Mouse (Mus musculus): ENCODE measurements around the gene Slc4a3. TPM values are rescaled to one million over a fixed set of nuclear protein-coding genes. Genes with fewer than 3 reads are reported as not detected.

Slc4a3 gene
- polyA plus RNA-seq, 1 experiment from 2014 or later: 24.1 TPM

- 60% methylated on average over 6 of the region's 6 CpGs for WGBS
- ATAC-seq (ENCODE audit: insufficient number of reproducible peaks, low FRiP score, low TSS enrichment, low read depth): no peak
- no peak overlapping the region for H3K4me3 ChIP-seq
- H3K4me2 ChIP-seq: no peak overlapping the region
- H3K27me3 ChIP-seq: no peaks in the 10 kb centered on the region
- H3K9ac ChIP-seq: no peak overlapping the region
- H3K36me3 ChIP-seq: no peaks in the 10 kb centered on the region
- no peaks in the 10 kb centered on the region for H3K4me1 ChIP-seq
- H3K27ac ChIP-seq: no peak overlapping the region
- no peaks in the 10 kb centered on the region for H3K9me3 ChIP-seq
Measured at GRCm38 (mm10) chr1:75570403-75570802, 24.3 kb downstream of the Slc4a3 start.

GRCm38 (mm10) chr1:75572776-75573175, 26.7 kb downstream of the Slc4a3 start:
- Histone ChIP-seq H3K27me3 (no peaks in the 10 kb centered on the region), H3K9ac (no peak overlapping the region)
- 72% methylated on average over 6 of the region's 6 CpGs for WGBS

GRCm38 (mm10) chr1:75573715-75574114, 27.6 kb downstream of the Slc4a3 start:
- H3K4me2 ChIP-seq: no peak overlapping the region
- no peaks in the 10 kb centered on the region for H3K36me3 ChIP-seq
- ATAC-seq (ENCODE audit: insufficient number of reproducible peaks, low FRiP score, low TSS enrichment, low read depth): no peak
- H3K9me3 ChIP-seq: no peaks in the 10 kb centered on the region
- no peaks in the 10 kb centered on the region for H3K27me3 ChIP-seq
- WGBS: 84% methylated on average over 7 of the region's 7 CpGs
- no peak overlapping the region for H3K4me3 ChIP-seq
- no peak overlapping the region for H3K27ac ChIP-seq
- no peak overlapping the region for H3K9ac ChIP-seq
- no peaks in the 10 kb centered on the region for H3K4me1 ChIP-seq

More at GRCm38 (mm10) chr1:75572776-75573175, 26.7 kb downstream of the Slc4a3 start:
- Histone ChIP-seq H3K9me3 (no peaks in the 10 kb centered on the region), H3K4me2 (no peak overlapping the region), H3K4me1 (no peaks in the 10 kb centered on the region), H3K27ac (no peak overlapping the region), H3K36me3 (no peaks in the 10 kb centered on the region), H3K4me3 (no peak overlapping the region)
- no peak for ATAC-seq (ENCODE audit: insufficient number of reproducible peaks, low FRiP score, low TSS enrichment, low read depth)

- no peak overlapping the region for H3K27ac ChIP-seq
- H3K9me3 ChIP-seq: no peaks in the 10 kb centered on the region
- no peaks in the 10 kb centered on the region for H3K36me3 ChIP-seq
- no peaks in the 10 kb centered on the region for H3K27me3 ChIP-seq
- WGBS: 64% methylated on average over 17 of the region's 17 CpGs
- ATAC-seq (ENCODE audit: insufficient number of reproducible peaks, low FRiP score, low TSS enrichment, low read depth): no peak
- no peaks in the 10 kb centered on the region for H3K4me1 ChIP-seq
- H3K4me2 ChIP-seq: no peak overlapping the region
- H3K4me3 ChIP-seq: no peak overlapping the region
- H3K9ac ChIP-seq: no peak overlapping the region
Measured at GRCm38 (mm10) chr1:75574476-75575310, 28.6 kb downstream of the Slc4a3 start.

GRCm38 (mm10) chr1:75581936-75582624, 36.0 kb downstream of the Slc4a3 start:
- H3K27ac ChIP-seq: no peak overlapping the region
- no peaks in the 10 kb centered on the region for H3K36me3 ChIP-seq
- no peaks in the 10 kb centered on the region for H3K9me3 ChIP-seq
- no peaks in the 10 kb centered on the region for H3K27me3 ChIP-seq
- H3K4me1 ChIP-seq: peaks cover 13% of the 10 kb centered on the region; the same call in 1 of the 2 replicates
- H3K4me2 ChIP-seq: no peak overlapping the region
- no peak for ATAC-seq (ENCODE audit: insufficient number of reproducible peaks, low FRiP score, low TSS enrichment, low read depth)
- H3K4me3 ChIP-seq: no peak overlapping the region
- H3K9ac ChIP-seq: no peak overlapping the region
- 32% methylated on average over 7 of the region's 7 CpGs for WGBS

- no peak overlapping the region for H3K9ac ChIP-seq
Measured at GRCm38 (mm10) chr1:75582625-75582956, 36.5 kb downstream of the Slc4a3 start.

GRCm38 (mm10) chr1:75583034-75583433, 37.0 kb downstream of the Slc4a3 start:
- H3K9ac ChIP-seq: no peak overlapping the region
- H3K4me1 ChIP-seq: peaks cover 15% of the 10 kb centered on the region
- 71% methylated on average over 10 of the region's 10 CpGs for WGBS
- H3K4me3 ChIP-seq: no peak overlapping the region
- ATAC-seq (ENCODE audit: insufficient number of reproducible peaks, low FRiP score, low TSS enrichment, low read depth): no peak
- H3K27ac ChIP-seq: no peak overlapping the region
- H3K4me2 ChIP-seq: no peak overlapping the region
- H3K27me3 ChIP-seq: no peaks in the 10 kb centered on the region
- no peaks in the 10 kb centered on the region for H3K36me3 ChIP-seq
- H3K9me3 ChIP-seq: no peaks in the 10 kb centered on the region

More at GRCm38 (mm10) chr1:75582625-75582956, 36.5 kb downstream of the Slc4a3 start:
- ATAC-seq (ENCODE audit: insufficient number of reproducible peaks, low FRiP score, low TSS enrichment, low read depth): no peak
- no peak overlapping the region for H3K27ac ChIP-seq
- 72% methylated on average over 5 of the region's 5 CpGs for WGBS
- H3K4me2 ChIP-seq: no peak overlapping the region
- peaks cover 13% of the 10 kb centered on the region; the same call in 1 of the 2 replicates for H3K4me1 ChIP-seq
- H3K4me3 ChIP-seq: no peak overlapping the region
- H3K27me3 ChIP-seq: no peaks in the 10 kb centered on the region
- H3K36me3 ChIP-seq: no peaks in the 10 kb centered on the region
- no peaks in the 10 kb centered on the region for H3K9me3 ChIP-seq

- Histone ChIP-seq H3K4me1 (peaks cover 23% of the 10 kb centered on the region), H3K4me2 (no peak overlapping the region), H3K4me3 (no peak overlapping the region), H3K27me3 (no peaks in the 10 kb centered on the region), H3K9me3 (no peaks in the 10 kb centered on the region), H3K27ac (no peak overlapping the region), H3K9ac (no peak overlapping the region), H3K36me3 (no peaks in the 10 kb centered on the region)
- 73% methylated on average over 3 of the region's 3 CpGs for WGBS
- ATAC-seq (ENCODE audit: insufficient number of reproducible peaks, low FRiP score, low TSS enrichment, low read depth): no peak
Measured at GRCm38 (mm10) chr1:75586791-75587190, 40.7 kb downstream of the Slc4a3 start.

GRCm38 (mm10) chr1:75587738-75588719, 42.0 kb downstream of the Slc4a3 start:
- peaks cover 19% of the 10 kb centered on the region for H3K4me1 ChIP-seq
- ATAC-seq (ENCODE audit: insufficient number of reproducible peaks, low FRiP score, low TSS enrichment, low read depth): no peak
- WGBS: 44% methylated on average over 12 of the region's 12 CpGs
- no peak overlapping the region for H3K9ac ChIP-seq
- H3K4me3 ChIP-seq: no peak overlapping the region
- H3K27me3 ChIP-seq: no peaks in the 10 kb centered on the region
- H3K36me3 ChIP-seq: no peaks in the 10 kb centered on the region
- H3K27ac ChIP-seq: 0 out of 2 replicates have a peak overlapping the region, but pooled peaks have one; percentile 3
- no peak overlapping the region for H3K4me2 ChIP-seq
- H3K9me3 ChIP-seq: no peaks in the 10 kb centered on the region

GRCm38 (mm10) chr1:75588874-75589273, 42.8 kb downstream of the Slc4a3 start:
- Histone ChIP-seq H3K4me3 (no peak overlapping the region), H3K4me1 (peaks cover 19% of the 10 kb centered on the region), H3K27ac (no peak overlapping the region), H3K4me2 (no peak overlapping the region), H3K27me3 (no peaks in the 10 kb centered on the region), H3K9ac (no peak overlapping the region), H3K9me3 (no peaks in the 10 kb centered on the region), H3K36me3 (no peaks in the 10 kb centered on the region)
- ATAC-seq (ENCODE audit: insufficient number of reproducible peaks, low FRiP score, low TSS enrichment, low read depth): 0 out of 2 replicates have a peak, but pooled peaks have one; percentile 71
- whole genome bisulfite sequencing: 19% methylated on average over 7 of the region's 7 CpGs

- H3K9ac ChIP-seq: no peak overlapping the region
- no peak for ATAC-seq (ENCODE audit: insufficient number of reproducible peaks, low FRiP score, low TSS enrichment, low read depth)
- WGBS: 53% methylated on average over 2 of the region's 2 CpGs
Measured at GRCm38 (mm10) chr1:75589983-75590382, 43.9 kb downstream of the Slc4a3 start.

More at GRCm38 (mm10) chr1:75589983-75590382, 43.9 kb downstream of the Slc4a3 start:
- H3K9me3 ChIP-seq: no peaks in the 10 kb centered on the region
- no peak overlapping the region for H3K4me2 ChIP-seq
- no peak overlapping the region for H3K4me3 ChIP-seq
- H3K27me3 ChIP-seq: no peaks in the 10 kb centered on the region
- peaks cover 19% of the 10 kb centered on the region for H3K4me1 ChIP-seq
- H3K36me3 ChIP-seq: no peaks in the 10 kb centered on the region
- H3K27ac ChIP-seq: no peak overlapping the region

Data from limb, embryonic 15.5 days (tissue).